Mouse (Mus musculus): ENCODE data around the gene 4930572O03Rik. TPM values are rescaled to one million over a fixed set of nuclear protein-coding genes. Genes with fewer than 3 reads are reported as not detected.
"Not testable (repeated sequence)": the region's sequence is repeated elsewhere in the genome, so short reads cannot be mapped to it uniquely, and the experiment has no call there.

The 4930572O03Rik gene
- polyA plus RNA-seq, 1 experiment from 2014 or later: not detected

DNA sequence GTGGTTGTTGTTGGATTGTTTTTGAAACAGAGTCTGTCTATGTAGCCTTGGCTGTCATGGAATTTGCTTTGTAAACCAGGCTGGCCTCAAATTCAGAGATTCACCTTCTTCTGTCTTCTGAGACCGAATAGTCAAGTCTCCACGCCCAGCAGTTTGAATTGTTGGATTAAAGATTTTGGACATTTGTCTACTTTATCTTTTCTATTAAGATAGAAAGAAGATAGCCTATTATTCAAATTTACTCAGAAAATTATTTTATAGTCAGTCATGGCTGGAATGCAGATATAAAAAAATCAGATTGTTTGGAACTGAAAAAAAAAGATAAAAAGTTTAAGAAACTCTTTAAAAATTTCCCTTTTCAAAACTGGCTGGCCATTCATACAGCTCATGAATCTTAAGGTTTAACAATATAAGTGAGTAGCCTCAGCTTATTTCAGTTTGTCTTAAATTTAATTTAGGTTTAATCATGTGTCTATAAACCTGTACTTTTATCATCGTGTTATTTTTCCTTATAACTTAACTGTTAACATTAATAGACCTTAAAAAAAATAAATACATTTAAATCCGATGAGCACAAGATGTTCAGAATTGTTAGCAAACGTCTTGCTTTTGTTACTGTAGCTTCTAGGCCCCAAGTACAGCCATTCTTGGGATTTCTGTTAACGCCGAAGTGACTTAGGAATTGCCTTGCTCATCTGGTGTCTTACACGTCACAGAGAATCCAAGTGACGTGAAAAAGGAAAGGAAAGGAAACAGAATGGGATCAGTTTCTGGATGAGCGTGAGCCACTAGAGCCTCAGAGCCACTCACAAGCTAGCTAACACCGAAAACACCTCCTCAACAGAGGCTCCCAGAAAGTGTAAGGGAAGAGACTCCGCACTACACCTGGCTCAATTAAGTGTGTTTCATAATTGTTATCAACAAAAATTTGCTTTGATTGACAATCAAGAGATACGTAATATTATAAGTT, 23.4 kb upstream of the 4930572O03Rik start:
- H3K36me3 ChIP-seq (ENCODE audit: control insufficient read depth, insufficient read depth, low read length); H3K27me3 ChIP-seq (ENCODE audit: control insufficient read depth, insufficient read depth, low read length); H3K4me3 ChIP-seq (ENCODE audit: low read depth, low read length); H3K4me2 ChIP-seq; H3K9me3 ChIP-seq (replicated peaks; ENCODE audit: control insufficient read depth, low read length); H3K4me1 ChIP-seq (ENCODE audit: control insufficient read depth, insufficient read depth, low read length); H3K27ac ChIP-seq (ENCODE audit: low read depth, low read length); H3K9ac ChIP-seq (ENCODE audit: low read depth, low read length): not testable (repeated sequence)
- peak; percentile 77 for ATAC-seq (replicated peaks; ENCODE audit: insufficient number of reproducible peaks, low FRiP score, low TSS enrichment)
- WGBS (ENCODE audit: insufficient replicate concordance): 65% methylated on average over 13 of the region's 13 CpGs

GRCm38 (mm10) chr5:15678907-15679306, 22.0 kb upstream of the 4930572O03Rik start:
- not testable (repeated sequence) for H3K27ac ChIP-seq (ENCODE audit: low read depth, low read length); H3K36me3 ChIP-seq (ENCODE audit: control insufficient read depth, insufficient read depth, low read length); H3K27me3 ChIP-seq (ENCODE audit: control insufficient read depth, insufficient read depth, low read length); H3K4me1 ChIP-seq (ENCODE audit: control insufficient read depth, insufficient read depth, low read length); H3K4me3 ChIP-seq (ENCODE audit: low read depth, low read length); H3K9ac ChIP-seq (ENCODE audit: low read depth, low read length); H3K9me3 ChIP-seq (replicated peaks; ENCODE audit: control insufficient read depth, low read length); ATAC-seq (replicated peaks; ENCODE audit: insufficient number of reproducible peaks, low FRiP score, low TSS enrichment); H3K4me2 ChIP-seq
- WGBS (ENCODE audit: insufficient replicate concordance): 63% methylated on average over 2 of the region's 2 CpGs

DNA sequence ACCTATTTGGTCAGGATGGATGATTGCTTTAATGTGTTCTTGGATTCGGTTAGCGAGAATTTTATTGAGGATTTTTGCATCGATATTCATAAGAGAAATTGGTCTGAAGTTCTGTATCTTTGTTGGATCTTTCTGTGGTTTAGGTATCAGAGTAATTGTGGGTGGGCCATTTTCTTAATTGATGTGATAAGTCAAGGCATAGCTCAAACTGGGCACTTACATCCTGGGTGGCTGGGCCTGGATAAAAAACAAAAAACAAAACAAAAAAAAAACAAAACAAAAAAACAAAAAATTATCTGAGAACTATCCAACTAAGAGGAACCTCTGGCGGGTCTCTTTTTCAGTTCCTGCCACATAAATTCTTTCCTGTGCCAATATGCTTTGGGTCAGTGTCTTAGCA, 20.9 kb upstream of the 4930572O03Rik start:
- WGBS (ENCODE audit: insufficient replicate concordance): 69% methylated on average over 2 of the region's 4 CpGs
- not testable (repeated sequence) for H3K9ac ChIP-seq (ENCODE audit: low read depth, low read length); H3K4me1 ChIP-seq (ENCODE audit: control insufficient read depth, insufficient read depth, low read length); H3K4me3 ChIP-seq (ENCODE audit: low read depth, low read length); H3K36me3 ChIP-seq (ENCODE audit: control insufficient read depth, insufficient read depth, low read length); H3K27me3 ChIP-seq (ENCODE audit: control insufficient read depth, insufficient read depth, low read length); H3K27ac ChIP-seq (ENCODE audit: low read depth, low read length); H3K9me3 ChIP-seq (replicated peaks; ENCODE audit: control insufficient read depth, low read length); H3K4me2 ChIP-seq
- peak; percentile 75 for ATAC-seq (replicated peaks; ENCODE audit: insufficient number of reproducible peaks, low FRiP score, low TSS enrichment)

GRCm38 (mm10) chr5:15674429-15675244, 17.8 kb upstream of the 4930572O03Rik start:
- ATAC-seq (replicated peaks; ENCODE audit: insufficient number of reproducible peaks, low FRiP score, low TSS enrichment): peak; percentile 77
- not testable (repeated sequence) for H3K4me2 ChIP-seq; H3K4me3 ChIP-seq (ENCODE audit: low read depth, low read length); H3K27ac ChIP-seq (ENCODE audit: low read depth, low read length); H3K4me1 ChIP-seq (ENCODE audit: control insufficient read depth, insufficient read depth, low read length); H3K9me3 ChIP-seq (replicated peaks; ENCODE audit: control insufficient read depth, low read length); H3K9ac ChIP-seq (ENCODE audit: low read depth, low read length); H3K36me3 ChIP-seq (ENCODE audit: control insufficient read depth, insufficient read depth, low read length); H3K27me3 ChIP-seq (ENCODE audit: control insufficient read depth, insufficient read depth, low read length)
- WGBS (ENCODE audit: insufficient replicate concordance): 83% methylated on average over 5 of the region's 8 CpGs

- H3K9me3 ChIP-seq (replicated peaks; ENCODE audit: control insufficient read depth, low read length); H3K27me3 ChIP-seq (ENCODE audit: control insufficient read depth, insufficient read depth, low read length); H3K9ac ChIP-seq (ENCODE audit: low read depth, low read length); H3K36me3 ChIP-seq (ENCODE audit: control insufficient read depth, insufficient read depth, low read length); H3K4me2 ChIP-seq; H3K27ac ChIP-seq (ENCODE audit: low read depth, low read length); H3K4me3 ChIP-seq (ENCODE audit: low read depth, low read length); H3K4me1 ChIP-seq (ENCODE audit: control insufficient read depth, insufficient read depth, low read length): not testable (repeated sequence)
- ATAC-seq (replicated peaks; ENCODE audit: insufficient number of reproducible peaks, low FRiP score, low TSS enrichment): peak; percentile 52; the same call in 1 of the 2 replicates
- WGBS (ENCODE audit: insufficient replicate concordance): 57% methylated on average over 2 of the region's 2 CpGs
Measured at GRCm38 (mm10) chr5:15673989-15674388, 17.1 kb upstream of the 4930572O03Rik start.

- ATAC-seq (replicated peaks; ENCODE audit: insufficient number of reproducible peaks, low FRiP score, low TSS enrichment): peak; percentile 59; the same call in 1 of the 2 replicates
- not testable (repeated sequence) for H3K4me1 ChIP-seq (ENCODE audit: control insufficient read depth, insufficient read depth, low read length); H3K27me3 ChIP-seq (ENCODE audit: control insufficient read depth, insufficient read depth, low read length); H3K36me3 ChIP-seq (ENCODE audit: control insufficient read depth, insufficient read depth, low read length); H3K4me3 ChIP-seq (ENCODE audit: low read depth, low read length); H3K4me2 ChIP-seq; H3K27ac ChIP-seq (ENCODE audit: low read depth, low read length); H3K9me3 ChIP-seq (replicated peaks; ENCODE audit: control insufficient read depth, low read length); H3K9ac ChIP-seq (ENCODE audit: low read depth, low read length)
- WGBS (ENCODE audit: insufficient replicate concordance): 78% methylated on average over 7 of the region's 18 CpGs
Measured at GRCm38 (mm10) chr5:15670789-15671188, 13.9 kb upstream of the 4930572O03Rik start.

DNA sequence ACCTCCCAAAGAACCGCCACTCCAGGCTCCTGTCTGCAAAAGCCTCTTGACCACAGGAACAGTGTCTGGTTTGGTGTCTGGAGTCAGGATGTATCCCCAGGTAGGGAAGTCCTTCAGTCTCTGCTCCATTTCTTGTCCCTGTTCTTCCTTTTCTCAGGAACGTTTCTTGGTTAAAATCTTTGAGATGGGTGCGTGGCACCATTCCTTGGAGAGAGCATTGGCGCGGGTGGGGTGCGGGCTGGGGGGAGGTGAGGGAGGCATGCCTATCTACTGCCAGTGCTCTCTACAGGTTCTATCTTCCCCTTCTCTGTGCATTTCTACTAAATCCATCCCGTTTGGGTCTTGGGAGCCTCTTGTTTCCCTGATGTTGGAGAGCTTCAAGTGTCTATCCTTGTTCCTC, 7.0 kb upstream of the 4930572O03Rik start:
- H3K9me3 ChIP-seq (replicated peaks; ENCODE audit: control insufficient read depth, low read length); ATAC-seq (replicated peaks; ENCODE audit: insufficient number of reproducible peaks, low FRiP score, low TSS enrichment): not testable (repeated sequence)
- WGBS (ENCODE audit: insufficient replicate concordance): 72% methylated on average over 7 of the region's 7 CpGs

GRCm38 (mm10) chr5:15652334-15652733, 4.5 kb downstream of the 4930572O03Rik start:
- not testable (repeated sequence) for H3K36me3 ChIP-seq (ENCODE audit: control insufficient read depth, insufficient read depth, low read length); ATAC-seq (replicated peaks; ENCODE audit: insufficient number of reproducible peaks, low FRiP score, low TSS enrichment); H3K4me3 ChIP-seq (ENCODE audit: low read depth, low read length); H3K27me3 ChIP-seq (ENCODE audit: control insufficient read depth, insufficient read depth, low read length); H3K9ac ChIP-seq (ENCODE audit: low read depth, low read length); H3K9me3 ChIP-seq (replicated peaks; ENCODE audit: control insufficient read depth, low read length); H3K27ac ChIP-seq (ENCODE audit: low read depth, low read length); H3K4me2 ChIP-seq; H3K4me1 ChIP-seq (ENCODE audit: control insufficient read depth, insufficient read depth, low read length)
- WGBS (ENCODE audit: insufficient replicate concordance): 94% methylated on average over 2 of the region's 2 CpGs

More for the DNA sequence above, 7.0 kb upstream of the 4930572O03Rik start:
- H3K9ac ChIP-seq (ENCODE audit: low read depth, low read length); H3K27ac ChIP-seq (ENCODE audit: low read depth, low read length); H3K36me3 ChIP-seq (ENCODE audit: control insufficient read depth, insufficient read depth, low read length); H3K4me3 ChIP-seq (ENCODE audit: low read depth, low read length); H3K4me1 ChIP-seq (ENCODE audit: control insufficient read depth, insufficient read depth, low read length); H3K4me2 ChIP-seq; H3K27me3 ChIP-seq (ENCODE audit: control insufficient read depth, insufficient read depth, low read length): not testable (repeated sequence)

Measured in heart, embryonic 11.5 days (tissue).